Mouse (Mus musculus) hindbrain, embryonic 11.5 days (tissue): ENCODE measurements at regions not wholly inside any gene's neighbourhood (a gene's known extent, or its start where the extent isn't known, plus 50 kb on each side); places are given as distances from the start of the nearest gene placed in this dataset.

Source experiments
- ATAC-seq: fragments of 200-750 bp; cut with Nextera tagmentation; 2 replicates; pipeline ENCODE4 v1.8.0; 2017; ENCODE audit warnings: mild to moderate bottlenecking, moderate TSS enrichment, moderate library complexity; ENCODE audit not compliant: low FRiP score
- DNase-seq: peaks from one replicate; pipeline ENCODE4 v3.0.0-alpha.2; 2015; ENCODE audit warnings: low spot score
- H3K27ac ChIP-seq: fragments of 300-500 bp; sonication (generic); 2 replicates; pipeline ENCODE4 v1.5.1; 2014; ENCODE audit warnings: mild to moderate bottlenecking, low read depth, low read length
- H3K27me3 ChIP-seq: fragments of 300-500 bp; sonication (generic); 2 replicates; pipeline ENCODE4 v1.6.1; 2014; ENCODE audit warnings: mild to moderate bottlenecking, low read length, moderate library complexity, mixed read lengths; ENCODE audit not compliant: control insufficient read depth, insufficient read depth
- H3K36me3 ChIP-seq: fragments of 300-500 bp; sonication (generic); 2 replicates; pipeline ENCODE4 v1.6.1; 2014; ENCODE audit warnings: mild to moderate bottlenecking, low read length, moderate library complexity, mixed read lengths; ENCODE audit not compliant: control insufficient read depth, insufficient read depth
- H3K4me1 ChIP-seq: fragments of 300-500 bp; sonication (generic); replicated peaks from 2 replicates; pipeline ENCODE4 v1.6.1; 2014; ENCODE audit warnings: low read length, mixed read lengths; ENCODE audit not compliant: control insufficient read depth, insufficient read depth
- H3K4me2 ChIP-seq: fragments of 300-500 bp; sonication (generic); replicated peaks from 2 replicates; pipeline ENCODE4 v1.6.1; 2014; ENCODE audit warnings: mild to moderate bottlenecking, low read depth, low read length
- H3K4me3 ChIP-seq: fragments of 300-500 bp; sonication (generic); 2 replicates; pipeline ENCODE4 v1.5.1; 2014; ENCODE audit warnings: low read depth, low read length
- H3K9ac ChIP-seq: fragments of 300-500 bp; sonication (generic); 2 replicates; pipeline ENCODE4 v1.6.1; 2014; ENCODE audit warnings: low read depth, low read length
- H3K9me3 ChIP-seq: fragments of 300-500 bp; sonication (generic); 2 replicates; pipeline ENCODE4 v1.6.1; 2016; ENCODE audit warnings: low read length; ENCODE audit not compliant: control insufficient read depth
- WGBS: fragments of 180-500 bp; shearing (Covaris S2); extraction: QIAGEN DNeasy Blood & Tissue Kit; methylation state at CpG from one replicate; pipeline ENCODE4 v1.1.7; 2014; 5-methylcytosine and 5-hydroxymethylcytosine counted together

GRCm38 (mm10) chr14:118368619-118369431 is 102.1 kb downstream of the Gm9376 start:
- Histone ChIP-seq H3K27ac (peak overlapping the region; percentile 60), H3K27me3 (peaks cover 2% of the 10 kb centered on the region; the same call in 1 of the 2 replicates), H3K9ac (no peak overlapping the region), H3K4me2 (peak overlapping the region; percentile 29), H3K9me3 (no peaks in the 10 kb centered on the region), H3K36me3 (no peaks in the 10 kb centered on the region), H3K4me1 (peaks cover 4% of the 10 kb centered on the region; the same call in 1 of the 2 replicates), H3K4me3 (no peak overlapping the region)
- ATAC-seq (peak; percentile 79), DNase-seq (peak; percentile 75)
- 12% methylated on average over 9 of the region's 9 CpGs for WGBS

- no peak for ATAC-seq
Observed at GRCm38 (mm10) chr14:118371336-118371735, 104.6 kb downstream of the Gm9376 start.

GRCm38 (mm10) chr14:118374819-118375520 is 108.2 kb downstream of the Gm9376 start:
- Histone ChIP-seq H3K9me3 (no peaks in the 10 kb centered on the region), H3K27ac (no peak overlapping the region), H3K4me1 (no peaks in the 10 kb centered on the region), H3K4me2 (no peak overlapping the region), H3K27me3 (no peaks in the 10 kb centered on the region), H3K9ac (no peak overlapping the region), H3K36me3 (no peaks in the 10 kb centered on the region), H3K4me3 (no peak overlapping the region)
- ATAC-seq: no peak
- no peak for DNase-seq
- WGBS: 86% methylated on average over 10 of the region's 10 CpGs

More at GRCm38 (mm10) chr14:118371336-118371735, 104.6 kb downstream of the Gm9376 start:
- Histone ChIP-seq H3K27ac (no peak overlapping the region), H3K36me3 (no peaks in the 10 kb centered on the region), H3K4me2 (no peak overlapping the region), H3K4me1 (peaks cover 4% of the 10 kb centered on the region; the same call in 1 of the 2 replicates), H3K27me3 (no peaks in the 10 kb centered on the region; the same call in 1 of the 2 replicates), H3K9ac (no peak overlapping the region), H3K4me3 (no peak overlapping the region), H3K9me3 (no peaks in the 10 kb centered on the region)
- no peak for DNase-seq
- 97% methylated on average over 15 of the region's 15 CpGs for WGBS

GRCm38 (mm10) chr14:118375641-118376040 is 108.9 kb downstream of the Gm9376 start:
- H3K27me3 ChIP-seq: no peaks in the 10 kb centered on the region
- no peak overlapping the region for H3K4me3 ChIP-seq
- H3K4me2 ChIP-seq: no peak overlapping the region
- H3K9me3 ChIP-seq: no peaks in the 10 kb centered on the region
- DNase-seq: no peak
- no peaks in the 10 kb centered on the region for H3K4me1 ChIP-seq
- WGBS: 94% methylated on average over 12 of the region's 12 CpGs
- no peaks in the 10 kb centered on the region for H3K36me3 ChIP-seq
- no peak for ATAC-seq
- no peak overlapping the region for H3K9ac ChIP-seq
- H3K27ac ChIP-seq: no peak overlapping the region

- WGBS: 45% methylated on average over 8 of the region's 8 CpGs
Observed at GRCm38 (mm10) chr14:118379624-118380023, 112.9 kb downstream of the Gm9376 start.

GRCm38 (mm10) chr14:118385529-118385932 is 118.8 kb downstream of the Gm9376 start:
- WGBS: 27% methylated on average over 7 of the region's 7 CpGs
- Histone ChIP-seq H3K27ac (no peak overlapping the region), H3K4me2 (no peak overlapping the region)

More at GRCm38 (mm10) chr14:118379624-118380023, 112.9 kb downstream of the Gm9376 start:
- peak; percentile 45; the same call in 1 of the 2 replicates for ATAC-seq
- H3K4me1 ChIP-seq: no peaks in the 10 kb centered on the region
- no peaks in the 10 kb centered on the region for H3K27me3 ChIP-seq
- DNase-seq: no peak
- no peak overlapping the region for H3K9ac ChIP-seq
- H3K9me3 ChIP-seq: no peaks in the 10 kb centered on the region
- no peaks in the 10 kb centered on the region for H3K36me3 ChIP-seq
- no peak overlapping the region for H3K4me3 ChIP-seq
- no peak overlapping the region for H3K27ac ChIP-seq
- H3K4me2 ChIP-seq: no peak overlapping the region

GRCm38 (mm10) chr14:118388061-118388460 is 121.3 kb downstream of the Gm9376 start:
- no peak for DNase-seq
- ATAC-seq: no peak
- Histone ChIP-seq H3K36me3 (no peaks in the 10 kb centered on the region), H3K4me3 (no peak overlapping the region), H3K9me3 (no peaks in the 10 kb centered on the region), H3K4me2 (no peak overlapping the region), H3K27me3 (no peaks in the 10 kb centered on the region), H3K4me1 (no peaks in the 10 kb centered on the region), H3K9ac (no peak overlapping the region), H3K27ac (no peak overlapping the region)
- 90% methylated on average over 15 of the region's 15 CpGs for WGBS

More at GRCm38 (mm10) chr14:118385529-118385932, 118.8 kb downstream of the Gm9376 start:
- Histone ChIP-seq H3K4me1 (no peaks in the 10 kb centered on the region), H3K9ac (no peak overlapping the region), H3K36me3 (no peaks in the 10 kb centered on the region), H3K9me3 (no peaks in the 10 kb centered on the region), H3K4me3 (no peak overlapping the region), H3K27me3 (no peaks in the 10 kb centered on the region)
- no peak for DNase-seq
- ATAC-seq: no peak; the same call in 1 of the 2 replicates

GRCm38 (mm10) chr14:118390790-118391189 is 124.0 kb downstream of the Gm9376 start:
- DNase-seq: no peak
- H3K9me3 ChIP-seq: no peaks in the 10 kb centered on the region
- ATAC-seq: no peak
- H3K4me3 ChIP-seq: no peak overlapping the region
- WGBS: 63% methylated on average over 3 of the region's 3 CpGs
- no peak overlapping the region for H3K4me2 ChIP-seq
- H3K27me3 ChIP-seq: no peaks in the 10 kb centered on the region
- no peak overlapping the region for H3K27ac ChIP-seq
- H3K4me1 ChIP-seq: no peaks in the 10 kb centered on the region; the same call in 1 of the 2 replicates
- no peak overlapping the region for H3K9ac ChIP-seq
- H3K36me3 ChIP-seq: no peaks in the 10 kb centered on the region
